Mouse (Mus musculus) 3134 (cell line): ENCODE data around the gene Srgap1.

Experiments used
- DNase-seq: peaks from one replicate; pipeline ENCODE4 v3.0.0-alpha.2; 2011; ENCODE audit warnings: low spot score; ENCODE audit not compliant: insufficient read length; ENCODE audit errors: extremely low read depth

Gene Srgap1

GRCm38 (mm10) chr10:121886805-121887204 is 160.3 kb downstream of the Srgap1 start:
- DNase-seq: no peak

GRCm38 (mm10) chr10:121885512-121886218 is 161.4 kb downstream of the Srgap1 start:
- no peak for DNase-seq

GRCm38 (mm10) chr10:121882461-121882860 is 164.7 kb downstream of the Srgap1 start:
- DNase-seq: no peak

- no peak for DNase-seq
Measured at GRCm38 (mm10) chr10:121878855-121879254, 168.3 kb downstream of the Srgap1 start.

GRCm38 (mm10) chr10:121877906-121878305 is 169.2 kb downstream of the Srgap1 start:
- DNase-seq: no peak

GRCm38 (mm10) chr10:121873063-121873489 is 174.0 kb downstream of the Srgap1 start:
- DNase-seq: no peak

- DNase-seq: no peak
Measured at GRCm38 (mm10) chr10:121869941-121870340, 177.2 kb downstream of the Srgap1 start.

- no peak for DNase-seq
Measured at GRCm38 (mm10) chr10:121868255-121868654, 178.9 kb downstream of the Srgap1 start.

- no peak for DNase-seq
Measured at GRCm38 (mm10) chr10:121865503-121866239, 181.4 kb downstream of the Srgap1 start.

- no peak for DNase-seq
Measured at GRCm38 (mm10) chr10:121860924-121861323, 186.2 kb downstream of the Srgap1 start.

- no peak for DNase-seq
Measured at GRCm38 (mm10) chr10:121859803-121860571, 187.1 kb downstream of the Srgap1 start.

GRCm38 (mm10) chr10:121858911-121859310 is 188.2 kb downstream of the Srgap1 start:
- no peak for DNase-seq

GRCm38 (mm10) chr10:121858086-121858485 is 189.0 kb downstream of the Srgap1 start:
- no peak for DNase-seq

- DNase-seq: no peak
Measured at GRCm38 (mm10) chr10:121855863-121856446, 191.2 kb downstream of the Srgap1 start.

GRCm38 (mm10) chr10:121853385-121853808 is 193.7 kb downstream of the Srgap1 start:
- DNase-seq: no peak

GRCm38 (mm10) chr10:121849496-121849895 is 197.6 kb downstream of the Srgap1 start:
- no peak for DNase-seq

- DNase-seq: no peak
Measured at GRCm38 (mm10) chr10:121845677-121846076, 201.4 kb downstream of the Srgap1 start.

GRCm38 (mm10) chr10:121837166-121837898 is 209.8 kb downstream of the Srgap1 start:
- DNase-seq: no peak

GRCm38 (mm10) chr10:121836507-121837165 is 210.5 kb downstream of the Srgap1 start:
- no peak for DNase-seq

GRCm38 (mm10) chr10:121833443-121833842 is 213.7 kb downstream of the Srgap1 start:
- DNase-seq: no peak
